ENCODE assay signal across 23 mouse cellular contexts in genomic region chr8:111911572-111911971, GRCm38 (mm10). TPM values are rescaled to one million over a fixed set of nuclear protein-coding genes. Genes with fewer than 3 reads are reported as not detected.
DNase-seq lines count a peak whose midpoint lies in the region; TF ChIP-seq lines count a peak whose summit lies in the region.
"Had no signal": no experiment of that assay in that cellular context is flagged by ENCODE, and none has a peak within 500 bp of the region (broad histone marks: within the 10 kb centered on the region; RNA-seq: fewer than 3 reads in every experiment).

No protein-coding gene starts in this region.

- peak; percentile 23 to 65 for DNase-seq in frontal cortex, adult 2 months (ENCODE audit: extremely low spot score in 1 of 2, low spot score in 1 of 2)
- DNase-seq in frontal cortex, postnatal 10 days (ENCODE audit: low spot score in 2 of 2) = no peak
- DNase-seq in left cerebral cortex, adult 18-20 months (ENCODE audit: low spot score in 2 of 2) = peak; percentile 25 to 36
- DNase-seq in left cerebral cortex, adult 2 months (ENCODE audit: extremely low spot score in 1 of 2, low spot score in 2 of 2) = no peak
- peak; percentile 38 to 49 for DNase-seq in right cerebral cortex, postnatal 10 days (ENCODE audit: low spot score in 2 of 2)
- no peak for DNase-seq in right cerebral cortex, postnatal 25 days
- no peak for DNase-seq in Muller cell, postnatal 12 days (ENCODE audit: inconsistent ontology term)
- DNase-seq: adrenal gland, adult 2 months; cerebellum, adult 9-11 months; heart, postnatal 10 days; liver, postnatal 0 days; lung, postnatal 10 days; thymus, postnatal 36 days had no signal

- no peak overlapping the region for H3K27ac ChIP-seq in left cerebral cortex, adult 2 months
- H3K27ac ChIP-seq: embryonic facial prominence, embryonic 12.5 days; heart, embryonic 10.5 days; hindbrain, embryonic 12.5 days; intestine, embryonic 15.5 days; limb, embryonic 10.5 days had no signal

- intact Hi-C loops in left cerebral cortex, adult 2 months (cut with DNase I) = no loop called here

- H3K4me3 ChIP-seq in left cerebral cortex, adult 2 months = no peak overlapping the region
- H3K4me3 ChIP-seq: embryonic facial prominence, embryonic 12.5 days; erythroblast, embryonic 14.5 days; heart, embryonic 10.5 days; hindbrain, embryonic 12.5 days; intestine, embryonic 15.5 days; limb, embryonic 10.5 days; midbrain, embryonic 13.5 days had no signal

- no peak for TF ChIP-seq CTCF in left cerebral cortex, adult 2 months (IDR thresholded peaks at IDR 0.05)

RNA-seq across cellular contexts. Expression of gene Chst5, which starts 1.3 kb away (rescaled TPM):
- polyA plus RNA-seq in frontal cortex, adult 2 months (2012; rRNA removed) = 1.2 and 1.4 TPM in 2 replicates
- under 1 TPM; 0.40 to 0.53 TPM for total RNA-seq in left cerebral cortex, adult 18-20 months (2021)
- total RNA-seq in left cerebral cortex, adult 2 months (2021) = under 1 TPM; 0.29 to 0.51 TPM
- total RNA-seq: adrenal gland, adult 2 months; heart, postnatal 10 days; liver, adult 2 months; megakaryocyte progenitor cell, adult 5-6 weeks had no signal
- polyA plus RNA-seq: adrenal gland, adult 2 months; C2C12; erythroblast, embryonic 14.5 days; liver, adult 2 months; liver, postnatal 0 days had no signal

RNA-seq across cellular contexts. Expression of gene Tmem231, which starts 22.1 kb away (rescaled TPM):
- 13.3 and 13.9 TPM in 2 replicates for polyA plus RNA-seq in frontal cortex, adult 2 months (2012; rRNA removed)
- total RNA-seq in left cerebral cortex, adult 18-20 months (2021) = 10 to 100 TPM; 12.0 to 12.7 TPM
- 10 to 100 TPM; 11.7 to 13.2 TPM for total RNA-seq in left cerebral cortex, adult 2 months (2021)

RNA-seq across cellular contexts. Expression of gene Gabarapl2, which starts 28.9 kb away (rescaled TPM):
- polyA plus RNA-seq in frontal cortex, adult 2 months (2012; rRNA removed) = 251 and 275 TPM in 2 replicates
- 100 to 1,000 TPM; 221 to 236 TPM for total RNA-seq in left cerebral cortex, adult 18-20 months (2021)
- 100 to 1,000 TPM; 209 to 211 TPM for total RNA-seq in left cerebral cortex, adult 2 months (2021)

RNA-seq across cellular contexts. Expression of gene Tmem170, which starts 35.0 kb away (rescaled TPM):
- polyA plus RNA-seq in frontal cortex, adult 2 months (2012; rRNA removed) = 3.8 TPM in 2 replicates
- total RNA-seq in left cerebral cortex, adult 18-20 months (2021) = 1 to 10 TPM; 4.1 to 4.2 TPM
- total RNA-seq in left cerebral cortex, adult 2 months (2021) = 1 to 10 TPM; 3.0 to 3.4 TPM

RNA-seq across cellular contexts. Expression of gene Cfdp1, which starts 57.5 kb away (rescaled TPM):
- polyA plus RNA-seq in frontal cortex, adult 2 months (2012; rRNA removed) = 101 and 111 TPM in 2 replicates
- total RNA-seq in left cerebral cortex, adult 18-20 months (2021) = 10 to 100 TPM; 80.1 to 85.3 TPM
- total RNA-seq in left cerebral cortex, adult 2 months (2021) = 10 to 100 TPM; 75.4 to 83.1 TPM

Comparison
In these comparisons a context has a peak if more than half of its experiments do, and no peak if none do; other contexts are left out.
1. DNase-seq: peak in frontal cortex, adult 2 months (2 of 2), left cerebral cortex, adult 18-20 months (2 of 2) and right cerebral cortex, postnatal 10 days (2 of 2); none in frontal cortex, postnatal 10 days (0 of 2), left cerebral cortex, adult 2 months (0 of 2), right cerebral cortex, postnatal 25 days (single experiment) and Muller cell, postnatal 12 days (single experiment).